Mouse (Mus musculus) megakaryocyte, adult 5-6 weeks (primary cell): Measurements from ENCODE around the gene Avl9. TPM values are rescaled to one million over a fixed set of nuclear protein-coding genes. Genes with fewer than 3 reads are reported as not detected.

ENCODE experiments used
- ATAC-seq: 2 replicates; pipeline ENCODE4 v1.8.0; 2016; ENCODE audit warnings: mild to moderate bottlenecking, inconsistent platforms; ENCODE audit not compliant: poor library complexity, severe bottlenecking
- total RNA-seq, 2 experiments: library from RNA; stranded (forward) in 1 of 2; stranded (reverse) in 1 of 2; fragments of 153-499, 151-499 nt in 1 of 2; fragments of 221-1000, 200-1000 nt in 1 of 2; gene quantifications; 2 replicates each; pipeline versions ENCODE4 v1.2.3 to v1.2.4; 2015 to 2017

The Avl9 gene
- total RNA-seq, 2 experiments from 2014 or later: 27.3 to 28.8 TPM

GRCm38 (mm10) chr6:56789336-56789735 is 74.6 kb downstream of the Avl9 start:
- ATAC-seq: no peak

- ATAC-seq: no peak
Observed at GRCm38 (mm10) chr6:56794834-56795233, 80.1 kb downstream of the Avl9 start.

- ATAC-seq: no peak
Observed at GRCm38 (mm10) chr6:56796232-56796631, 81.5 kb downstream of the Avl9 start.

- ATAC-seq: peak; percentile 47
Observed at GRCm38 (mm10) chr6:56796668-56797141, 82.0 kb downstream of the Avl9 start.

GRCm38 (mm10) chr6:56797311-56798151 is 82.8 kb downstream of the Avl9 start, which contains the start of gene Kbtbd2:
Gene Kbtbd2 (minus strand): TSS chr6:56797813.
- ATAC-seq: peak; percentile 85

- no peak for ATAC-seq
Observed at GRCm38 (mm10) chr6:56798152-56798465, 83.4 kb downstream of the Avl9 start.

- no peak for ATAC-seq
Observed at GRCm38 (mm10) chr6:56805026-56805425, 90.3 kb downstream of the Avl9 start.

- ATAC-seq: no peak
Observed at GRCm38 (mm10) chr6:56806195-56806594, 91.5 kb downstream of the Avl9 start.

GRCm38 (mm10) chr6:56808656-56809055 is 94.0 kb downstream of the Avl9 start:
- peak; percentile 94 for ATAC-seq

Other genes starting within 250 kb of the Avl9 start
- gene Pde1c, start 145.8 kb upstream of the Avl9 start, total RNA-seq (2015): 0.07 TPM in 1 of 2 replicates, not detected in the other
- 0.18 and 0.28 TPM in 2 replicates for gene Pde1c, start 145.8 kb upstream of the Avl9 start, total RNA-seq (2017)
- 96.5 and 109 TPM in 2 replicates for gene Lsm5, start 10.2 kb upstream of the Avl9 start, total RNA-seq (2015)
- 186 and 198 TPM in 2 replicates for gene Lsm5, start 10.2 kb upstream of the Avl9 start, total RNA-seq (2017)
- 36.8 and 40.0 TPM in 2 replicates for gene Kbtbd2, start 82.9 kb downstream of the Avl9 start, total RNA-seq (2015)
- 36.1 and 37.0 TPM in 2 replicates for gene Kbtbd2, start 82.9 kb downstream of the Avl9 start, total RNA-seq (2017)
- gene Fkbp9, start 117.2 kb downstream of the Avl9 start, total RNA-seq (2015): 0.20 and 0.91 TPM in 2 replicates
- 0.73 and 1.2 TPM in 2 replicates for gene Fkbp9, start 117.2 kb downstream of the Avl9 start, total RNA-seq (2017)
- 64.6 and 71.0 TPM in 2 replicates for gene Nt5c3, start 209.0 kb downstream of the Avl9 start, total RNA-seq (2015)
- gene Nt5c3, start 209.0 kb downstream of the Avl9 start, total RNA-seq (2017): 36.6 TPM in 2 replicates
- 0.47 TPM in 1 of 2 replicates, not detected in the other for gene Vmn1r4, start 209.1 kb downstream of the Avl9 start, total RNA-seq (2015)
- gene Vmn1r4, start 209.1 kb downstream of the Avl9 start, total RNA-seq (2017): 0.07 TPM in 1 of 2 replicates, not detected in the other